Mouse (Mus musculus): ENCODE results near the gene Fndc3a.

The Fndc3a gene

GRCm38 (mm10) chr14:72555846-72556245 lies 154.0 kb downstream of the Fndc3a start:
- intact Hi-C loops (cut with DNase I), result no loop called here

DNA sequence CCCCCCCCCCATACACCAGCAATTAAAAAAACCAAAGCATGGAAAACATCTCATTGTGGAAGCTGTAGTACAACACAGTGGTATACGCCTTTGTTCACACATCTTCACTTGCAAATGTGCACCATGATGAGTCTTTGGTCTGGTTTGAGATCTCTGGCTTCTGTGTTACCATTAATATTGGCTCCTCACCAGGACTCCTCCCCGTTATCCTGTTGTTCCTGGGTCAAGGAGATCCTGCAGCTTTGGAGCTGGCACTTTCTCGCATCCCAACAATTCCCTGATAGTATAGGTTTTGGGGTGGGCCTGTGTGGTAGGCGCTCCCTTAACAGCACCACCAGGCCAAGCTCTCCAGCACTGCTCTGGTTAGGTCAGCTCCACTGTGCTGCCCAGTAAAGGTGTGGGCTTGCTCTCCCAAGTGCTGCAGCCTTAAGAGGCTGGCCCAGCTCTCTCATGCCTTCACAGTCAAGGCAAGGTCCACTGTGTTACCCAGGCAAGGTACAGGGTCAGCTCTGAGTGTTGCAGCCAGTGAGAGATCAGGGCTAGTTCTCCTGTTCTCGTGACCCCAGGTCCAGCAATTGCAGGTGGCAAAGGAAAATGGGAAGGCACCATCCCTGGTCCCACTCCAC lies 173.3 kb downstream of the Fndc3a start:
- intact Hi-C loops (cut with DNase I), result no loop called here

- intact Hi-C loops (cut with DNase I), result no loop called here
Observed at GRCm38 (mm10) chr14:72533862-72534261, 175.9 kb downstream of the Fndc3a start.

- intact Hi-C loops (cut with DNase I), result no loop called here
Observed at GRCm38 (mm10) chr14:72532028-72532917, 177.5 kb downstream of the Fndc3a start.

DNA sequence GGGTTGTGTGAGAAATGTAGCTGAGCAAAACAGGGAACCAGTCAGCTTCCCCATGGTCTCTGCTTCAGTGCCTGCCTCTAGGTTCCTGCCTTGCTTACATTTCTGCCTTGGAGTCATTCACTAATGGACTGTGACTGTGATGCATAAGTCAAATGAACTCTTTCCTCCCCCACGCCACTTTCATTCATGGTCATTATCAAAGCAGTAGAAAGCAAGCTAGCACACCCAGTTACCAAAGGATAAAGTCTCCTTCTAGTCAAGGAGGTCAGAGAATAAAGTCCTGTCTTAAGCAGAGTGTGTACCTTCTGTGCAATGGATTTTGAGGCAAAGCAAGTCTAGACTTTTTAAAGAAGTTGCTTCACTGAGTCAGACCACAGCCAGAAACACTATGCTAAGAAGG lies 182.7 kb downstream of the Fndc3a start:
- intact Hi-C loops (cut with DNase I), result no loop called here

DNA sequence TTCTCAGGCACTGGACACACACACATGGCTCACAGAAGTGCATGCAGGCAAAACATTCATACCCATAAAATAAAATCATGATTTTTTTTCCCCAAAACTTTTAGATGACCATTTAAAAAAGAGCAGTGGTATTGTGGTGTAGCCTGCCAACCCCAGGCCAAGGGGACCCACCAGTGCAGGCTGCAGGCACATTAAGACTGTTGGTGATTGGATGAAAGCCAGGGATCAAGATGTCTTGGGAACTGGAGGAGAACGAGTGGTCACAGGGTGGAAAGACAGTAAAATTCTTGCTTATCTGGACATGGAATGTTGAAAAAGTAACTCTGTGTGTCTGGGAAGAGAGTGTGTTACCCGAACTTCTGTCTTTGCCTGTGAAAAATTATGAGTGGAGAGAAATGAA lies 190.2 kb downstream of the Fndc3a start:
- intact Hi-C loops (cut with DNase I), result loop anchor here (5.0 kb wide), 1 partner anchor 142 kb away; no protein-coding TSS in a partner anchor

- intact Hi-C loops (cut with DNase I), result loop anchor here (5.0 kb wide), 1 partner anchor 141 kb away; no protein-coding TSS in a partner anchor
Observed at GRCm38 (mm10) chr14:72518786-72519185, 191.0 kb downstream of the Fndc3a start.

GRCm38 (mm10) chr14:72516376-72516775 lies 193.4 kb downstream of the Fndc3a start:
- intact Hi-C loops (cut with DNase I), result loop anchor here (5.0 kb wide), 1 partner anchor 139 kb away; no protein-coding TSS in a partner anchor

- intact Hi-C loops (cut with DNase I), result no loop called here
Observed at GRCm38 (mm10) chr14:72506723-72507420, 202.9 kb downstream of the Fndc3a start.

GRCm38 (mm10) chr14:72506018-72506722 lies 203.6 kb downstream of the Fndc3a start:
- intact Hi-C loops (cut with DNase I), result no loop called here

DNA sequence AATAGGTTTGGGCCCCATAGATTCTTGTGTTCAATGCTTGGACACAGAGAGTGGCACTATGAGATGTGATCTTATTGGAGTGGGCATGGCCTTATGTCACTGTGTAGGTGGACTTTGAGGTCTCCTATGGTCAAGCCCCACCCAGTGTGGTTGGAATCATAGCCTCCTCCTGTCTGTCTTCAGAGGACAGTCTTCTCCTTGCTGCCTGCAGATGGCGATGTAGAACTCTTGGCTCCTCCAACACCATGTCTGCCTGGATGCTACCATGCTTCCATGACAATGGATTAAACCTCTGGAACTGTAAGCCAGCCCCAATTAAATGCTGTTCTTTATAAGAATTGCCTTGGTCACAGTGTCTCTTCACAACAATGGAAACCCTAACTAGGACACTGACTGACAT lies 204.8 kb downstream of the Fndc3a start:
- intact Hi-C loops (cut with DNase I), result no loop called here

DNA sequence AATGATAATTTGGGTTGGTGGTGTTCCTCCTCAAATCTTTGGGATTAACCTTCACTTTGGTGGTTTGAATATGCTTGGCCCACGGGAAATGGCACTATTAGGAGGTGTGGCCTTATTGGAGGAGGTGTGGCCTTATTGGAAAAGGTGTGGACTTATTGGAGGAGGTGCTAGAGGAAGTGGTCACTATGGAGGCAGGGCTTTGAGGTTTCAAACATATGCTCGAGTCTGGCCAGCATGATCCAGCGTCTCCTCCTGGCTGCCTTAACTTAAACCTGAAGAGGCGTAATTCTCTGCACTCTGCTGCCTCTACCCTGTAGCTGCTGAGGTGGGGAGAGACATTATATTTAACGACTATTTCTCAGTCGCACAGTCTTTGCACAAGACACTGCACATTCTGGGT lies 206.6 kb downstream of the Fndc3a start:
- intact Hi-C loops (cut with DNase I), result no loop called here

DNA sequence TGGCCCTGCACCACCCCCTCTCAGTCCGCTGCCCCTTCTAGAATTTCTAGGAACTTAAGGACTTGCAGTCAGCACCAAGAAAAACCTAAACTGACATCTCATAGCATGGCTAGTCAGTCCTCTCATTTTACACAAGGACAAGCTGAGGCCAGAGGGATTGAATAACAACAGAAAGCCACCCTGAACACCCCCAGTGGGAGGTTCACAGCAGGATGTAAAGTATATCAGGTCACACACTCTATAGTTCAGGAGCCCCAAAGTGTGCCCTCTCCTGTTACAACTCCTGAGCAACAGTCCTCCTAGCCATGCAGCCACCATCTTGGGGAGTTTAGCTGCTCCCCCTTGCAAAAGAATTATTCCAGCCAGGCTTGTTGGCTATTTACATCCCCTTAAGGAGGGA lies 216.0 kb downstream of the Fndc3a start:
- intact Hi-C loops (cut with DNase I), result no loop called here

DNA sequence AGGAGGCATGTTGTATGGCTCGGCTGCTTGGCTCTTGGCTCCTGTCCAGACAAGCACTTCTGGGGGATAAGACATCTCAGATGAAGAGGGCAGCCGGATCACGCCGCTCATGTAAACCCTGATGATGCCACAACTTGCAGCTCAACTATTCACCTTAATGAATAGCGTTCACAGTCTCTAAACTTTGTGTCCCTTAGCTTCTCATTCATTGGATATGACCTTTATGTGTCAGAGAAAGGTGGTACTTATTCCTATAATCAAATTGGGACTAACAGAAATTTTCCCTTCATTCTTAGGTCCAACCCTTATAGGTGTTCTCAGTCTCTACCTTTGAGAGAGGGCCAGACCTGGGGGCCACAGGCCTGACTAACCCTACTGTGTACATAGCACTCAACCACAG lies 218.1 kb downstream of the Fndc3a start, which contains the start of gene Gm9195:
Gene Gm9195 (minus strand): TSS at position 101 of the 400 bp plus-strand sequence.
- intact Hi-C loops (cut with DNase I), result no loop called here

GRCm38 (mm10) chr14:72490367-72490766 lies 219.4 kb downstream of the Fndc3a start:
- intact Hi-C loops (cut with DNase I), result no loop called here

Measured in adrenal gland (tissue).